Comparison of ENCODE assay signal across 8 mouse cellular contexts in genomic region chr19:7182273-7182949, GRCm38 (mm10). TPM values are rescaled to one million over a fixed set of nuclear protein-coding genes. Genes with fewer than 3 reads are reported as not detected.
DNase-seq lines count a peak whose midpoint lies in the region; ATAC-seq and TF ChIP-seq lines count a peak whose summit lies in the region.

No protein-coding gene starts in this region.

- ATAC-seq in midbrain, embryonic 13.5 days: peak; percentile 75

- no peak overlapping the region for H3K4me3 ChIP-seq in cerebellum, adult 2 months (replicated peaks; ENCODE audit: insufficient read depth, low read depth, low read length)
- H3K4me3 ChIP-seq in kidney, adult 2 months (ENCODE audit: insufficient read depth, low read depth, low read length): peak overlapping the region; percentile 35; the same call in 1 of the 2 replicates
- peak overlapping the region; percentile 36 for H3K4me3 ChIP-seq in limb, embryonic 10.5 days
- H3K4me3 ChIP-seq in midbrain, embryonic 13.5 days (replicated peaks): no peak overlapping the region

- no peak overlapping the region for H3K27ac ChIP-seq in cerebellum, adult 2 months (ENCODE audit: insufficient read depth, low read length)
- peak overlapping the region; percentile 100 for H3K27ac ChIP-seq in kidney, adult 2 months (ENCODE audit: insufficient read depth, low read depth, low read length)
- H3K27ac ChIP-seq in limb, embryonic 10.5 days: peak overlapping the region; percentile 39
- no peak overlapping the region for H3K27ac ChIP-seq in midbrain, embryonic 13.5 days

- H3K36me3 ChIP-seq in kidney, adult 2 months (ENCODE audit: control insufficient read depth, insufficient read depth, low read length): no peaks in the 10 kb centered on the region
- no peaks in the 10 kb centered on the region for H3K36me3 ChIP-seq in limb, embryonic 10.5 days
- H3K36me3 ChIP-seq in midbrain, embryonic 13.5 days: no peaks in the 10 kb centered on the region

- no peak for TF ChIP-seq POLR2A in cerebellum, adult 2 months (IDR thresholded peaks at IDR 0.05; ENCODE audit: borderline replicate concordance, insufficient read depth, low read length)
- TF ChIP-seq POLR2A in kidney, adult 2 months (IDR thresholded peaks at IDR 0.05; ENCODE audit: low read depth, low read length): peak; percentile 60

- H3K9ac ChIP-seq in midbrain, embryonic 13.5 days (replicated peaks): peak overlapping the region; percentile 48; the same call in 1 of the 2 replicates

- 16% methylated on average over 23 of the region's 23 CpGs for WGBS in cerebellum, adult 2 months
- 10% methylated on average over 23 of the region's 23 CpGs for WGBS in kidney, adult 2 months
- WGBS in limb, embryonic 10.5 days: 5% methylated on average over 23 of the region's 23 CpGs
- WGBS in midbrain, embryonic 13.5 days: 7% methylated on average over 23 of the region's 23 CpGs

- peak overlapping the region; percentile 19 for H3K4me2 ChIP-seq in midbrain, embryonic 13.5 days (replicated peaks)

- H3K4me1 ChIP-seq in cerebellum, adult 2 months (ENCODE audit: control insufficient read depth, insufficient read depth, low read length): peaks cover 38% of the 10 kb centered on the region
- H3K4me1 ChIP-seq in kidney, adult 2 months (ENCODE audit: control insufficient read depth, insufficient read depth, low read length): peaks cover 50% of the 10 kb centered on the region
- H3K4me1 ChIP-seq in limb, embryonic 10.5 days: peaks cover 87% of the 10 kb centered on the region
- peaks cover 76% of the 10 kb centered on the region for H3K4me1 ChIP-seq in midbrain, embryonic 13.5 days (replicated peaks)

- peak; percentile 76 for DNase-seq in ZHBTc4 (ENCODE audit: low read depth, low spot score)
- peak; percentile 74 to 79 for DNase-seq in cerebellum, adult 2 months
- DNase-seq in frontal cortex, postnatal 25 days (ENCODE audit: low spot score in 2 of 2): peak; percentile 44 to 60
- peak; percentile 98 for DNase-seq in kidney, adult 2 months
- DNase-seq in limb, embryonic 10.5 days (ENCODE audit: low spot score): peak; percentile 74
- peak; percentile 77 for DNase-seq in testis, postnatal 14 days (ENCODE audit: low spot score)
- DNase-seq in spleen, adult 12 weeks (ENCODE audit: low spot score): no peak

- H3K9me3 ChIP-seq in limb, embryonic 10.5 days (replicated peaks): no peaks in the 10 kb centered on the region
- no peaks in the 10 kb centered on the region for H3K9me3 ChIP-seq in midbrain, embryonic 13.5 days

- TF ChIP-seq CTCF in cerebellum, adult 2 months (IDR thresholded peaks at IDR 0.05; ENCODE audit: borderline replicate concordance, insufficient read depth, low read depth, low read length): no peak
- TF ChIP-seq CTCF in kidney, adult 2 months (conservative IDR thresholded peaks at IDR 0.05; ENCODE audit: insufficient read depth, insufficient read length, low read depth, low read length): no peak

- no peaks in the 10 kb centered on the region for H3K27me3 ChIP-seq in cerebellum, adult 2 months (ENCODE audit: control insufficient read depth, insufficient read depth, low read length)
- H3K27me3 ChIP-seq in kidney, adult 2 months (replicated peaks; ENCODE audit: control insufficient read depth, insufficient read depth, low read length): no peaks in the 10 kb centered on the region
- H3K27me3 ChIP-seq in limb, embryonic 10.5 days (ENCODE audit: low read depth, poor library complexity, severe bottlenecking): peaks cover 100% of the 10 kb centered on the region
- peaks cover 66% of the 10 kb centered on the region for H3K27me3 ChIP-seq in midbrain, embryonic 13.5 days

RNA-seq across cellular contexts. Expression of gene Otub1, which starts 23.7 kb away (rescaled TPM):
- 234 and 248 TPM in 2 replicates for polyA plus RNA-seq in cerebellum, adult 2 months (2012; rRNA removed)
- 122 and 126 TPM in 2 replicates for polyA plus RNA-seq in kidney, adult 2 months (2012; rRNA removed)
- polyA plus RNA-seq in limb, embryonic 10.5 days (2016; fragmentation: Nextera tagmentation; extraction: Ambion mirVana): 252 and 263 TPM in 2 replicates
- polyA plus RNA-seq in midbrain, embryonic 13.5 days (2015; fragmentation: Nextera tagmentation; extraction: Ambion mirVana): 247 and 260 TPM in 2 replicates

RNA-seq across cellular contexts. Expression of gene Cox8a, which starts 35.0 kb away (rescaled TPM):
- polyA plus RNA-seq in cerebellum, adult 2 months (2012; rRNA removed): 1,171 and 1,228 TPM in 2 replicates
- 3,607 and 3,750 TPM in 2 replicates for polyA plus RNA-seq in kidney, adult 2 months (2012; rRNA removed)
- polyA plus RNA-seq in limb, embryonic 10.5 days (2016; fragmentation: Nextera tagmentation; extraction: Ambion mirVana): 862 and 928 TPM in 2 replicates
- 750 and 771 TPM in 2 replicates for polyA plus RNA-seq in midbrain, embryonic 13.5 days (2015; fragmentation: Nextera tagmentation; extraction: Ambion mirVana)

RNA-seq across cellular contexts. Expression of gene Naa40, which starts 58.6 kb away (rescaled TPM):
- polyA plus RNA-seq in cerebellum, adult 2 months (2012; rRNA removed): 44.8 and 46.2 TPM in 2 replicates
- 23.7 and 26.2 TPM in 2 replicates for polyA plus RNA-seq in kidney, adult 2 months (2012; rRNA removed)
- polyA plus RNA-seq in limb, embryonic 10.5 days (2016; fragmentation: Nextera tagmentation; extraction: Ambion mirVana): 92.0 and 92.4 TPM in 2 replicates
- polyA plus RNA-seq in midbrain, embryonic 13.5 days (2015; fragmentation: Nextera tagmentation; extraction: Ambion mirVana): 73.7 and 74.6 TPM in 2 replicates

Comparison
In these comparisons a context has a peak if more than half of its experiments do, and no peak if none do; other contexts are left out.
1. H3K27ac ChIP-seq: peak in kidney, adult 2 months (single experiment) and limb, embryonic 10.5 days (single experiment); none in cerebellum, adult 2 months (single experiment) and midbrain, embryonic 13.5 days (single experiment).
2. H3K4me3 ChIP-seq: peak in kidney, adult 2 months (single experiment) and limb, embryonic 10.5 days (single experiment); none in cerebellum, adult 2 months (single experiment) and midbrain, embryonic 13.5 days (single experiment).